Mouse (Mus musculus) lung, embryonic 16.5 days (tissue): ENCODE data around the gene Rad9a. TPM values are rescaled to one million over a fixed set of nuclear protein-coding genes. Genes with fewer than 3 reads are reported as not detected.
A peak's percentile ranks its signal among the peaks of the same experiment; 100 is the strongest.

Source experiments
- ATAC-seq: fragments of 200-750 bp; cut with Nextera tagmentation; 2 replicates; pipeline ENCODE4 v1.8.0; 2017; ENCODE audit warnings: low read depth, mild to moderate bottlenecking, moderate library complexity
- H3K27ac ChIP-seq: fragments of 300-500 bp; sonication (generic); 2 replicates; pipeline ENCODE4 v1.5.1; 2014; ENCODE audit warnings: mild to moderate bottlenecking, control low read depth, low read length
- H3K27me3 ChIP-seq: fragments of 300-500 bp; sonication (generic); 2 replicates; pipeline ENCODE4 v1.6.1; 2014; ENCODE audit warnings: low read depth, low read length, mixed read lengths; ENCODE audit not compliant: control insufficient read depth, insufficient read depth
- H3K36me3 ChIP-seq: fragments of 300-500 bp; sonication (generic); 2 replicates; pipeline ENCODE4 v1.6.1; 2014; ENCODE audit warnings: low read length; ENCODE audit not compliant: control insufficient read depth, insufficient read depth
- H3K4me1 ChIP-seq: fragments of 300-500 bp; sonication (generic); replicated peaks from 2 replicates; pipeline ENCODE4 v1.6.1; 2014; ENCODE audit warnings: low read length, mixed read lengths; ENCODE audit not compliant: control insufficient read depth, insufficient read depth
- H3K4me2 ChIP-seq: fragments of 300-500 bp; sonication (generic); 2 replicates; pipeline ENCODE4 v1.6.1; 2014; ENCODE audit warnings: low read depth, low read length, control low read depth
- H3K4me3 ChIP-seq: fragments of 300-500 bp; sonication (generic); 2 replicates; pipeline ENCODE4 v1.5.1; 2014; ENCODE audit warnings: mild to moderate bottlenecking, low read length, control low read depth
- H3K9ac ChIP-seq: fragments of 300-500 bp; sonication (generic); 2 replicates; pipeline ENCODE4 v1.6.1; 2014; ENCODE audit warnings: low read length, control low read depth
- H3K9me3 ChIP-seq: fragments of 300-500 bp; sonication (generic); 2 replicates; pipeline ENCODE4 v1.6.1; 2016; ENCODE audit warnings: low read length; ENCODE audit not compliant: control insufficient read depth
- WGBS: fragments of 180-500 bp; shearing (Covaris S2); extraction: QIAGEN DNeasy Blood & Tissue Kit; methylation state at CpG from one replicate; pipeline ENCODE4 v1.1.7; 2014; 5-methylcytosine and 5-hydroxymethylcytosine counted together
- polyA plus RNA-seq: library from polyadenylated mRNA; unstranded; fragments of >200 nt; fragmentation: Nextera tagmentation; extraction: Ambion mirVana; gene quantifications from 2 replicates; pipeline ENCODE4 v1.2.1, GENCODE M21; 2015

Rad9a gene
- polyA plus RNA-seq, 1 experiment from 2014 or later = 33.6 TPM

- WGBS = 10% methylated on average over 26 of the region's 26 CpGs
- Histone ChIP-seq H3K36me3 (no peaks in the 10 kb centered on the region), H3K4me3 (peak within 1 kb of the TSS; percentile 67), H3K27me3 (no peaks in the 10 kb centered on the region; the same call in 1 of the 2 replicates), H3K4me1 (peaks cover 19% of the 10 kb centered on the region), H3K27ac (peak within 1 kb of the TSS; percentile 95), H3K9ac (peak within 1 kb of the TSS; percentile 74), H3K4me2 (peak within 1 kb of the TSS; percentile 90), H3K9me3 (no peaks in the 10 kb centered on the region)
- peak; percentile 93 for ATAC-seq
Observed at GRCm38 (mm10) chr19:4231253-4232185, 30.1 kb upstream of the Rad9a start, which contains the start of gene Pold4. Pold4 (plus strand) TSS chr19:4231899.

- Histone ChIP-seq H3K27ac (no peak overlapping the region), H3K36me3 (no peaks in the 10 kb centered on the region), H3K9ac (no peak overlapping the region), H3K4me1 (peaks cover 19% of the 10 kb centered on the region), H3K9me3 (no peaks in the 10 kb centered on the region), H3K27me3 (no peaks in the 10 kb centered on the region; the same call in 1 of the 2 replicates), H3K4me2 (no peak overlapping the region), H3K4me3 (no peak overlapping the region)
- 69% methylated on average over 8 of the region's 8 CpGs for WGBS
- no peak for ATAC-seq
Observed at GRCm38 (mm10) chr19:4230415-4230814, 29.0 kb upstream of the Rad9a start.

GRCm38 (mm10) chr19:4229451-4230076 is 28.1 kb upstream of the Rad9a start:
- WGBS = 48% methylated on average over 6 of the region's 9 CpGs
- Histone ChIP-seq H3K4me1 (peaks cover 19% of the 10 kb centered on the region), H3K4me2 (no peak overlapping the region), H3K27me3 (no peaks in the 10 kb centered on the region; the same call in 1 of the 2 replicates), H3K27ac (no peak overlapping the region), H3K4me3 (no peak overlapping the region), H3K9ac (no peak overlapping the region), H3K36me3 (no peaks in the 10 kb centered on the region), H3K9me3 (no peaks in the 10 kb centered on the region)
- ATAC-seq = no peak

GRCm38 (mm10) chr19:4228891-4229290 is 27.4 kb upstream of the Rad9a start:
- Histone ChIP-seq H3K4me2 (no peak overlapping the region), H3K4me3 (no peak overlapping the region), H3K9ac (no peak overlapping the region), H3K9me3 (no peaks in the 10 kb centered on the region), H3K27me3 (no peaks in the 10 kb centered on the region; the same call in 1 of the 2 replicates), H3K27ac (no peak overlapping the region), H3K4me1 (peaks cover 19% of the 10 kb centered on the region), H3K36me3 (no peaks in the 10 kb centered on the region)
- 71% methylated on average over 4 of the region's 4 CpGs for WGBS
- ATAC-seq = no peak

DNA sequence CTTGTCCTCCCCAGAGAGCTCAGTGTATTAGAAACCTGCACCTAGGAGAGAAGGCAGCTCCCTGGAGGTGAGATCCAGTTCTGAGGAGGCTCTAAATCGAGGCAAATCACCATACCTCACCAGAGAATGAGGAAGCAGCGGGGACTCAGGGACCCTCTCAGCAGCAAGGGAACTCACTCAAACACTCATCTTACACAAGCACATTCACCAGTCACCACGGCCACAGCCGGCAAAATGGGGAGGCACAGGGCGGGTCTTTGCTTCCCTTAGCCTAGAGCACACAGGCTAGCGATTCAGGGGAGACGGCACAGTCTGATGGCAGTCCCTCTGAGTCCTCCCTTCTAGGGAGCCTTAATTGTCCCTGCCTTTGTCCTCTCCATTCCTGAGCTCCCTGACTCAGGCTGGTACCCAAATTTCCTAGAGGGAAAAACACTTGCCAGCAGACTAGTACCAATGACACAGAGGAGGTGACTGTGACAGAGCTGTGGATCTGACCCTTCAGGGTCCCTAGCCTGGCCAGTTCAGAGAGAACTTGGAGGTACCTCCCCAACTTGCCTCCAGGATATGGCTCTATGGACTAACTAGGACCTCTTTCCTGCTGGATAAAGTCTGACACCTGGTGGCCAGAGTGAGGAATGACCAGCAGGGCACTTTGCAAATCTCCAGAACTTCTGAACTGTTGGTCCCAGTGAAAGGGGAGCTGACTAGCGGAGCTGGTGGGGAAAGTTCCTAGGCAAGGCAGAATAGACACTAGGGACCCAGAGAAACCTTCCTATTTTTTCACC is 26.6 kb upstream of the Rad9a start:
- peaks cover 19% of the 10 kb centered on the region for H3K4me1 ChIP-seq
- H3K4me3 ChIP-seq = no peak overlapping the region
- no peaks in the 10 kb centered on the region for H3K36me3 ChIP-seq
- H3K27ac ChIP-seq = peak overlapping the region; percentile 1; the same call in 1 of the 2 replicates
- peak overlapping the region; percentile 16; the same call in 1 of the 2 replicates for H3K4me2 ChIP-seq
- no peaks in the 10 kb centered on the region for H3K9me3 ChIP-seq
- H3K27me3 ChIP-seq = no peaks in the 10 kb centered on the region; the same call in 1 of the 2 replicates
- ATAC-seq = peak; percentile 32; the same call in 1 of the 2 replicates
- WGBS = 9% methylated on average over 8 of the region's 8 CpGs
- peak overlapping the region; percentile 24; the same call in 1 of the 2 replicates for H3K9ac ChIP-seq

DNA sequence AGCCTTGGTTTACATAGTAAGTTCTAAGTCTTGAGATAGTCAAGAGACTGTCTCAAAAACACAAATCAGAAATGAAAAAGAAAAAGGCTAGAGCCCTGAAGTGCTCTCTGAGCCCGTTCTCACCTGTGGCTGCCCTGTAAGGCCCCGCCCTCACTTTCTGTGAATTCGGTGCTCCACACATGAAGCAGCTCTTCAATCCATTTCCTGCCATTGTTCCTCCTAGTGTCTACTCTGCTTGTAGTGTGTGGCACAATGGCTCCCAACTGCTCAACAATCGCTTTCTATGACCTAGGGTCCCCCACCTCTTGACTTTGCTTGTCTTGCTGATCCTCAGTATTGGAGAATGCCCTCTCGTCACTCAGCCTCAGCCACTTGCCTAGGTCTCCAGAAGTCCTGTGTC is 26.0 kb upstream of the Rad9a start:
- no peak for ATAC-seq
- 47% methylated on average over 5 of the region's 5 CpGs for WGBS
- Histone ChIP-seq H3K36me3 (no peaks in the 10 kb centered on the region), H3K27me3 (no peaks in the 10 kb centered on the region; the same call in 1 of the 2 replicates), H3K4me3 (no peak overlapping the region), H3K27ac (0 out of 2 replicates have a peak overlapping the region, but pooled peaks have one; percentile 1), H3K4me1 (peaks cover 17% of the 10 kb centered on the region), H3K9me3 (no peaks in the 10 kb centered on the region), H3K9ac (peak overlapping the region; percentile 24; the same call in 1 of the 2 replicates), H3K4me2 (no peak overlapping the region)

GRCm38 (mm10) chr19:4226779-4227178 is 25.3 kb upstream of the Rad9a start:
- no peaks in the 10 kb centered on the region for H3K36me3 ChIP-seq
- H3K4me1 ChIP-seq = peaks cover 14% of the 10 kb centered on the region
- no peaks in the 10 kb centered on the region for H3K9me3 ChIP-seq
- H3K9ac ChIP-seq = no peak overlapping the region
- no peak overlapping the region for H3K27ac ChIP-seq
- WGBS = 82% methylated on average over 7 of the region's 7 CpGs
- H3K27me3 ChIP-seq = no peaks in the 10 kb centered on the region; the same call in 1 of the 2 replicates
- no peak overlapping the region for H3K4me3 ChIP-seq
- no peak overlapping the region for H3K4me2 ChIP-seq
- ATAC-seq = no peak

DNA sequence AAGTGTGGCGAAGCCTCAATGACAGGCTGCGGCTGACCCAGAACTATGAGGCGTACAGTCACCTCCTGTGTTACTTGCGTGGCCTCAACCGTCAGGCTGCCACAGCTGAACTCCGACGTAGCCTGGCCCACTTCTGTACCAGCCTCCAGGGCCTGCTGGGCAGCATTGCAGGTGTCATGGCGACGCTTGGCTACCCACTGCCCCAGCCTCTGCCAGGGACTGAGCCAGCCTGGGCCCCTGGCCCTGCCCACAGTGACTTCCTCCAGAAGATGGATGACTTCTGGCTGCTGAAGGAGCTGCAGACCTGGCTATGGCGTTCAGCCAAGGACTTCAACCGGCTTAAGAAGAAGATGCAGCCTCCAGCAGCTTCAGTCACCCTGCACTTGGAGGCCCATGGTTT is 20.7 kb upstream of the Rad9a start:
- H3K9ac ChIP-seq = no peak overlapping the region
- no peak overlapping the region for H3K4me2 ChIP-seq
- no peak overlapping the region; the same call in 1 of the 2 replicates for H3K27ac ChIP-seq
- WGBS = 54% methylated on average over 11 of the region's 11 CpGs
- no peak overlapping the region for H3K4me3 ChIP-seq
- no peaks in the 10 kb centered on the region for H3K9me3 ChIP-seq
- no peaks in the 10 kb centered on the region for H3K36me3 ChIP-seq
- peaks cover 22% of the 10 kb centered on the region for H3K4me1 ChIP-seq
- H3K27me3 ChIP-seq = no peaks in the 10 kb centered on the region; the same call in 1 of the 2 replicates
- peak; percentile 21; the same call in 1 of the 2 replicates for ATAC-seq
